Mouse (Mus musculus): ENCODE results near the gene Rrn3. TPM values are rescaled to one million over a fixed set of nuclear protein-coding genes. Genes with fewer than 3 reads are reported as not detected.
"Not testable (repeated sequence)": the region's sequence is repeated elsewhere in the genome, so short reads cannot be mapped to it uniquely, and the experiment has no call there.

Gene Rrn3
- total RNA-seq, 2 experiments from 2014 or later: 41.7 to 44.2 TPM

DNA sequence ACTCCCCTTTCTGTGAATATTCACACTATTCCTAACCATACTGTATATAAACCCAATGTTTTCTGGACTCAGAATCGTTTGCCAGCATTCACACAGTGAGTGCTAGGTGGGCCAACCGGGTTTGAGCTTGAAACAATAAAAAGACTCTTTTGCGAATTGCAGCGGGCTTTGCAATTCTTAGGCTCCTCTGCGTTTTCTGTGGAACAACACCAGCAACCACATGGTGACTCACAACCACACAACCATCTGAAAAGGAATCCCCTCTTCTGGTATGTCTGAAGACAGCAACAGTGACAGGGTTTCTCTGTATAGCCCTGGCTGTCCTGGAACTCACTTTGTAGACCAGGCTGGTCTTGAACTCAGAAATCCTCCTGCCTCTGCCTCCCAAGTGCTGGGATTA is 8.5 kb upstream of the Rrn3 start:
- intact Hi-C loops (cut with DNase I): not testable (repeated sequence)

DNA sequence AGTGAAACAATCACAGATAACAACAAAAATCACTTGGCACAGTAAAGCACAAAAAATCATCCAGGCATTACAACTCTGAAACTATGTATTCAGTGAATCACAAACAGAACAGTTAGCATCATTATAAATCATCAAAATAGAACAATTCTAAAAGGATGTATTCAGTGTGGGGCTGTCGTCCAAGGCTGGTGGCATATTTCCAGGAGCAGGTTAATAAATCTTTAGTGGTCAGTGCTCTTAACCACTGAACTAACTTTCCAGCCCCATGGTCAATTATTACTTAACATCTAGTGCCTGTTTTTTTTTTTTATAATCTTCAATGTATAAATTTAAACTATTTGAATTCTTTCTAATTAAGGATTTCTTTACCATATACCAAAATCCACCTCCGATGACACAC is 6.5 kb upstream of the Rrn3 start:
- intact Hi-C loops (cut with DNase I); DNase-seq (ENCODE audit: low spot score in 2 of 2): not testable (repeated sequence)

More for the DNA sequence above, 8.5 kb upstream of the Rrn3 start:
- not testable (repeated sequence) for DNase-seq (ENCODE audit: low spot score in 2 of 2)

DNA sequence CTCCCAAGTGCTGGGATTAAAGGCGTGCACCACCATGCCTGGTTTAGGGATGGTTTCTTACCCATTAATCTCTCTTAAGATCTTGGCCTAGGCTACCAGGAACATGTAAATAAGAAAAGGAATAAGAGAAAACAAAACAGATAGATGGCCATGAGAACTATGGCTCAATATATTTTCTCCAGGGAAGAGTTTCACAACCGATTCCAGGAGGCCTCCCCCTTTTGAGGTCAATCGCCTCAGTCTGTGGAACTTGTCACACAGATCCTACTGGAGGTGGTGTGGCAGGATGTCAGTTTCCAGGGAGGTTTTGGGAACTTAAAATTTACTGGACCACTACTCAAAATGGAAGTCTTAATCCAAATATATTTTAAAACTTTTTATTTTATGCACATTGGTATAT is 5.9 kb upstream of the Rrn3 start:
- not testable (repeated sequence) for DNase-seq (ENCODE audit: low spot score in 2 of 2)

DNA sequence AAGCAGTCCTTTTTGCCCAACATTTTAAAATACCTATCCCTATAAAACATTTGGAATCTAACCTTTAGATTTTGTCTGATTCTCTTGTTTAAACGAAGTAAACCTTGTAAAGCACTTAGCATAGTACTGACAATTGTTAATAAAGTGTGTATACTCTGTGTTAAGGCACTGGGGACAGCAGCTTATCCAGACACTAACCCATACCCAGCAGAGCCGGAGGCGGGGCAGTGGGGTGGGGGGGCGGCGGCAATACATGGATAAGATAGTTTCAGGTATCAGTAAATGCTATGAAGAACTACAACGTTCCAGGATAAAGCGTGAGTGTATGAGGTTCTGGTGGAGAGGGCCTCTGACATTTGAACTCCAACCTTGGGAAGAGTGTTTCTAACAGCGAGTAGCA is 708 bp downstream of the Rrn3 start:
- intact Hi-C loops (cut with DNase I): loop anchor here (5.0 kb wide), 1 partner anchor 109 kb away; the partner anchor contains the start of genes 3110001I22Rik and Bfar

More for the DNA sequence above, 5.9 kb upstream of the Rrn3 start:
- intact Hi-C loops (cut with DNase I): not testable (repeated sequence)

DNA sequence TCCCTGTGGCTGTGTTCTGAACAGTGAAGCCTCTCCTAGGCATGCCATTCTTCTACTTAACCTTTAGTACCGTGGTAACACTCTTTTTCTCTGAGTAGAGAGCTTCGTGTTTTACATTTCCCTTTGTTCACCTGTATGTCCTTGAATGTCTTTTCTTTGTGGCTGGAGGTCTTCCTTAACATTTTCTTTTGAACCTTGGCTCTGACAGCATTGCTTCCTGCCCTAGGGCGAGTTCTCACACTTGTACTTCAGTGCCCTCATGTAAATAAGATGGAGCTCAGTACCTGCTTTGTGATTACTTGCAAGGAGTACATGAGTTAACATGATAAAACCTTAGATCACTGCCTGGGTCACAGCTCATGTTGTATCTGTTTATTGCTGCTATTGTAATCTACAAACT is 5.4 kb downstream of the Rrn3 start:
- DNase-seq (ENCODE audit: low spot score in 2 of 2): no peak
- intact Hi-C loops (cut with DNase I): no loop called here

More for the DNA sequence above, 708 bp downstream of the Rrn3 start:
- no peak for DNase-seq (ENCODE audit: low spot score in 2 of 2)

DNA sequence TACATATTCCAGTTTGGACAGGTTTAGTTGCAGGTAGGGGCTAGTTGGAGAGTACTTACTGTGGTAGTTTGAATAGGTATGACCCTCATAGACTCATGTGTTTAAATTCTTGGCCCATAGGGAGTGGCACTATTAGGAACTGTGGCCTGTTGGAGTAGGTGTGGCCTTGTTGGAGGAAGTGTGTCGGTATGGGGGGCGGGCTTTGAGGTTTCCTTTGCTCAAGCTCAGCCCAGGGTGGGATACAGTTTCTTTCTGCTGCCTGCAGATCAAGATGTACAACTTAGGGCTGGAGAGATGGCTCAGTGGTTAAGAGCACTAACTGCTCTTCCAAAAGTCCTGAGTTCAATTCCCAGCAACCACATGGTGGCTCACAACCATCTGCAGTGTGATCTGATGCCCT is 12.9 kb downstream of the Rrn3 start:
- intact Hi-C loops (cut with DNase I); DNase-seq (ENCODE audit: low spot score in 2 of 2): not testable (repeated sequence)

DNA sequence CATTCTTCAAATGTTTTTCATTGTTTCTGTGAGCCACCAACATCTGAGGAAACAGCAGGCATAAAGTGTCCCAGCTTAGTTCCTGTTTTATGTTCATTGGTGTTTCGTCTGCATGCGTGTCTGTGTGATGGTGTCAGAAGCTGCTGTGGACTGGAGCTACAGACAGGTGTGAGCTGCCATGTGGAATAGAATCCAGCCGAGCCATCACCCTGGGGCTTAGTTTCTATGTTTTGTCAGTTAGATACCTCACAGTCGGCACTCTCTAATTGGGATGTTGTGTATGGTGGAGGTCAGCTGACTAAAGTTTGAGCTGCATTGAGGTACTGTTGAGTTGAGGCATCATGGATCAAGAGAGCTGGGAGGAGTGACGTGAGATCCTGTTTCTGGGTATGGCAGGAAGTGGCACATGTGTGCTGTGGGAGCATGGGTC is 16.3 kb downstream of the Rrn3 start:
- intact Hi-C loops (cut with DNase I): no loop called here
- DNase-seq (ENCODE audit: low spot score in 2 of 2): no peak

DNA sequence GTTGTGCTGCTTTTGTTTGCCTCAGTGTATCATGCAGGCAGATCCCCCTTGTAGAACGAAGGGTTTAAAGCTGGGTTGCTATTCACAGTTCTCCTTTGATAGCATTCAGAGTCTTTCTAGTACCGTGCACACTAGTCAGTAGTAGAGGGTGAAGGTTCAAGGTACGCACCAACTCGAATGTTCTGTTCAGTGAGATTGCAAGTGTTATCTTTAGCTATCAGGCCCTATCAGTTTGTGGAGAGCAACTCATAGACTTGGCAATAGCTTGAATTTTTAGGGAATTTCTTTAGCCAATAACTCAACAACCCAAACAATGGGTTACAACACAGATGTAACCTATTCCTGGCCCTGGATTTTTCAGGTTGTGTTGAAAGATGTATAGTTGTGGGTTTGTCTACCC is 20.7 kb downstream of the Rrn3 start:
- intact Hi-C loops (cut with DNase I): no loop called here
- no peak for DNase-seq (ENCODE audit: low spot score in 2 of 2)

DNA sequence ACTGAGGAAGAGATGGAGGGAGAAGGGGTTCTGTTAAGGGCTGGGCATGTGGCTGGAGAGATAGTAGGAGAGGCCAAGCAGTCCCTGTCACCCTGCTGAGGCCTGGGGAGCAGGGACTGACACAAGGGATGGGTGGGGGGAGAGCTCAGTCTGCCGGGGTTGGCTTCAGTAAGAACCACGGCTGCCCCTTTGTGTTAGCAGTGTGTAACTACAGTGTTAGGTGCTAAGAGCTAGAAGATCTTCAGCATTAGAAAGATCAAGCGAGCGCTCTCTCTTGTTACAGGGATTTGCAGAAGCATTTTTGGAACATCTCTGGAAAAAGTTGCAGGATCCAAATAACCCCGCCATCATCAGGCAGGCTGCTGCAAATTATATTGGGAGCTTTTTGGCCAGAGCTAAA is 24.2 kb downstream of the Rrn3 start:
- peak in 1 of 2 experiments; percentile 34 for DNase-seq (ENCODE audit: low spot score in 2 of 2)
- intact Hi-C loops (cut with DNase I): no loop called here

DNA sequence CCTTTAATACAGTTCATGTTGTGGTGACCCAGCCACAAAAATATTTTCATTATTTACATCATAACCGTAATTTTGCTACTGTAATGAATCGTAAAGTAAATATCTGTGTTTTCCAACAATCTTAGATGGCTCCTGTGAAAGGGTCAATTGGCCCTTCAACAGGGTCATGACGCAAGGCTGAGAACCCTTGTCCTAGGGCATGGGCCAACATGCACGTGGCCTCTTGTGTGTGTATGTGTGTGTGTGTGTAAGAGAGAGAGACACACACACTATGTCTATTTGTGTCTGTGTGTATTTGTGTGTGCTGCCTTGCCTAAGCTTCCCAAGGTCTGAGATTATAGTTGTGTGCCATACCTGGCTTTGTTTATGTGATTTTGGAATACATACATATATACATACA is 27.1 kb downstream of the Rrn3 start:
- DNase-seq (ENCODE audit: low spot score in 2 of 2): no peak
- intact Hi-C loops (cut with DNase I): no loop called here

DNA sequence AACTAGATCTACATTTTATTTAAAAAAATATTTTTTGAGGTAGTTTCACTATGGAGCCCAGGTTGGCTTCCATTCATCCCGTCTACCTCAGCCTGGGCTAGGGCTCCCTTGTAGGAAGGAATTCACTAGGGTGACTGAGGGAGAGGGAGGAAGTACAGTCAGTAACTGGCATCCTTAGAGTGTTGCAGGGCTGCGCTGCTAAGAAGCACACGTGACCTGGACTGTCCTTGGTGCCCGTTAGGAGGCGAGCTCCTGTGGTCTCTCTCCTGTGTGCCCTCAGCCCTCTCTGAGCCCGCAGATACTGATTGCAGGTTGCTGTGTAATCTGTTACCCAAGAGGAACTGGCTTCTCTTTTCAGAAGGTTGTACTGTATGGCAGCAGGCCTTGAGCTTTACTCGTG is 27.9 kb downstream of the Rrn3 start:
- intact Hi-C loops (cut with DNase I): no loop called here
- DNase-seq (ENCODE audit: low spot score in 2 of 2): no peak

DNA sequence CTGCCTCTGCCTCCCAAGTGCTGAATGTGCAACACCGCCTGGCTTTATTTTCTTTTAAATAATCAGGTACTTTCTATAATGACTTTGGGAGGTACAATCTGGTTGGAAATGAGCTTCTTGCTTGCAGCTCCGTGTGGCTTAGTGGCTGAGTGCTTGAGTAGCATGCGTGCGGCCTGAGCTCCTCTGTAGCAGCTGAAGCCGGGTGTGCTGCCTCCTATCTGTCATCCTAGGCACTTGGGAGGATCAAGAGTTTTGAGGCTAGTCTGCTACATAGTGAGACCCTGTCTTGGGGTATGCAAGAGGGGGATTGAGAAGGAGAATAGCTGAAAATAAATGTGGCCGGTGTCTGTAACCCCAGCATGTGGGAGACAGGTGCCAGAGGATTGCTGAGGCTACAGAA is 31.6 kb downstream of the Rrn3 start:
- no peak for DNase-seq (ENCODE audit: low spot score in 2 of 2)
- intact Hi-C loops (cut with DNase I): no loop called here

DNA sequence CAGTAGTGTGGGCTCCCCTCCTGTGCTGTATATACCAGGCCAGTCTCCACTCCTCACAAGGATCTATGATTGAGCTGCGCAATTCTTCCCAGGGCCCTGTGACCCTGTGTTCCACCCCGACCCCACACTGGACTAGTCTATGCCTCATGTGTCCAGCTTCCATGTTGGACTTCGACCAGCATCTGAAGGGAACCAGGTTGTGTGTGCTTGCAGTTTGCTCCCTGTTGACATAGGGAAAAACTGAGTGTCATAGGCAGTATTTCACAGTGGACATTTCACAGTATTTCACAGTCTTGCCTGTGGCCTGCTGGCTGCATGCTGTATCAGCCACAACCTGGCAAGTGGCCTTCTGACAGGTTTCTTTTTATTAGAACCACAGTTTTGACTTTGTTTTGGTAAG is 32.7 kb downstream of the Rrn3 start:
- intact Hi-C loops (cut with DNase I): no loop called here
- no peak for DNase-seq (ENCODE audit: low spot score in 2 of 2)

DNA sequence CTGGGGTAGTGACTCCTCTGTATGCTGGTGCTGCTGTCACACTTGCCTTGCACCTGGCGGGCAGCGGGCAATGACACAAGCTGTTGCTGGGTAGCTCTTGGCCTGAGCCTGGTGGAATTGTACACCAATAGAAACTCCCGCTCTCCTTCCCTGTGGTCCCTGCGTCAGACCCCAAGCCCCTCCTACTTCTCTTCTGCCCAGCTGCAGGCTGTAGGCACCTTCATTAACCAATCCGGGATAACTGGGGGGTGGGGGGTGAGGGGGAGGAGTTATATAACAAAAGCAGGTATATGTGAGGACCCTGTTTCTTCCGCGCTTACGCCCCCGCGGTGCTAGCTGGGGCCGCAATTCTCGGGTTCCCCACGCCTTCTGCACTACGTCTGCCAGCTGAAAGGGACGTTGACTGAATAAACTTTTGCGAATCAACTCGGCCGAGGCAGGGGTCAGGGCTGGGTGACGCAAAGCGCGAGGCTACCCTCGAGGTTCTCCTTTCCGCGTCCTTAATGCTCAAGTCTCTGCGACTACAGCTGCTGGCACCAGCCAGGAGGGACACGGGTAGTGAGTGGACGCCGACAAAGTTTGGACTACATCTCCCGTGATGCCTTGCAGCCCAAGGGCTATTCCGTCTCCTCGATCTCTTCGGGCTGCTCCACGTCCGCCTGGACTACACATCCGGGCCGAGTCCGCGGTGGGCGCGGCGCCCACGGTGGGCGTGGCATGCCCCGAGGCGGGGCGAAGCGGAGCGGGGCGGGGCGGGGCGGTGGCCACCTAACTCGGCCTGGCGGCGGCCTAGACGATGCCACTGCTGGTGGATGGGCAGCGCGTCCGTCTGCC is 38.3 kb downstream of the Rrn3 start, which contains the start of gene Ntan1:
Gene Ntan1 (plus strand): TSS at position 286 of the 834 bp plus-strand sequence.
- peak; percentile 95 to 96 for DNase-seq (ENCODE audit: low spot score in 2 of 2)
- intact Hi-C loops (cut with DNase I): no loop called here

DNA sequence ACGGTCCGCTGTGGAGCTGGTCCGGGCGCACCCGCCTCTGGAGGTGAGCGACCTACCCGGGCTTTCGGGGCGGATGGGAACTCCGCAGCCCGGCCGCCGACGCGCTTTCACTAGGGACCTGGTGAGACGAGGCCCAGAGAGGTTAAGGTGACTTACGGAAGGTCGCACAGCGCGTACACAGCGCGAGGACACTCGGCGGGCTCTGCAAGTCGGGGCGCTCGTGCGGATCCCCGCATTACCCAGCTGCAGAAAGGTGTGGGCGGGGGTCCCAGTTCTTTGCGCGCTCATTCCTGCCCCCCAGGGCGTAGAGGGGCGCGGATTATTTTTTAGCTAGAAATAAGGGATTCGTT is 38.9 kb downstream of the Rrn3 start:
- no peak for DNase-seq (ENCODE audit: low spot score in 2 of 2)
- intact Hi-C loops (cut with DNase I): no loop called here

DNA sequence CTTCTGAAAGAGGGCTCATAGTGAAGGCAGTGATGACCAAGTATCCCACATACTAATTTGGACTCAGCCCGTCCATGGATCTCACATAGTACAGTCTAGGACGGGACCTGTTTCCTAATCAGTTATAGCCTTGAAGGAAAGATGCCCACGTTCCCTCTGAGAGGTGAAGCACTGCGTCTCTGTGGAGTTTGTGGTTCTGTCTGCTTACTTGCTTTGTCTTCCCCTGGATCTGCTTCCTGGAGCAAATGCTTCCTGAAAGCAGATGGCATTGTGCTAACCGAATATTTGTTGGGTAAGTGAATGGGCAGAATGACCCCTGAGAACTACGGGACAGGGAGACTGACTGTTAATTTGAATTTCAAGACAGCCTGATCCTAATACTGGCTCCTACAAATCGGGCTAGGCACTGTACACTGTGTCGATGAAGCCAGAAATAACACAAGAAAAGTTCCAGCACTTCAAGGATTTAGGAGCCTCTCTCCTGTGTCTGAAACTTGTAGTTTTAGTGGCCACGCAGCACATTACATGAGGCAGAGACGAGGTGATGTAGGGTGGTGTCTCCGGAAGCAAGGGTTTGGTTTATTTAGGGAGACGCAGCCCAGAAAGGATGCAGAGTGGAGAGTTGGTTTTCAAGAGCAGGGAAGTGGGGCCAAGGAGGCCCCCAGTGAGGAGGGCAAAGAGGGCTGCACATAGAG is 39.4 kb downstream of the Rrn3 start:
- intact Hi-C loops (cut with DNase I): no loop called here

DNA sequence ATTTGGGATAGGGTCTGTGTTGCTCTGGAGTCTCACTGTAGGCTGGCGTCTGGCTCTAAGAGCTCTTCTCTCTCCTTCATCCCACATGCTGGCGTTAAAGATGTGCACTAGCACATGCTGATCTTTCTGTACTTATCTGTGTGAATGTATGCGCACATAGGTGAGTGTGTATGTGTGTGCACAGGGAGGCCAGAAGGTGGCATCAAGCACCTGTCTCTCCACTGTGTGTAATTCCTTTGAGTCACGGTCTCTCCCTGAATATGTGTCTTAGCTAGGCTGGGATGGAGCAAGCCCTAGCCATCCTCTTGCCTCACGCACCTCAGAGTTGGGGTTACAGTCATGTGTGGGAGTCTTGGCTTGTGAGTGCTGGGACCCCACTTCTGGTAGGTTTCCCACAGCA is 40.3 kb downstream of the Rrn3 start:
- intact Hi-C loops (cut with DNase I): no loop called here
- no peak for DNase-seq (ENCODE audit: low spot score in 2 of 2)

More for the DNA sequence above, 39.4 kb downstream of the Rrn3 start:
- DNase-seq (ENCODE audit: low spot score in 2 of 2): no peak

DNA sequence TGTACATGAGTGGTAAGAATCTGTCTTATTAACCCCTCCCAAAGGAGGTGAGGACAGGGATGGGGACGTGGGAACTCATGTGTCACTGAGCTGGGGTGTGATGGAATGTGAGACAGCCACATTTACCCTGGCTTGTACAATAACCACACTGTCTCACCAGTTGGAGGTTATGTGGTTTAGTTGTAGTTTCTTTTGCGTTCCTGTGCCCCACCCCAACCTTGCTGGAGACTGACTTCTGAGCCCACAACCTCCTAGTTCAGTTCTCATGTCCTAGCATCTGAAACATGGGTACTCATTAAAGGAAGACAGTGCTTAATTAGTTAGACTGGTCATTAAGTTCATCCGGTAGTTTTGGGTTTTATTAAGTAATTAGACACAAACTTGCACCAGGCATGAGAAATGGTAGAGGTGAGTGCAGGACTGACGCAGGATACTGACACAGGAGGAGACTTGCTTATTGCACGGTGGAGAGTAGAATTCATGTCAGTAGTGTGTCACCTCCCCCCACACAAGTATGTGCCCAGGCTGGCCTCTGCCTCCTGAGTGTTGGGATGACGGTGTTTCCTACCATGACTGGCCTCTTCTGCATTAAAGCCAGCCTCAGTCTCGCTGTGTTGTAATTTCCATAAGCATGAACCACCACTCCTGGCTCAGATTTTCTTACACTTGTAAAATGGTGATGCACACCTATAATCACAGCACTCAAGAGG is 45.4 kb downstream of the Rrn3 start:
- no peak for DNase-seq (ENCODE audit: low spot score in 2 of 2)
- intact Hi-C loops (cut with DNase I): no loop called here

DNA sequence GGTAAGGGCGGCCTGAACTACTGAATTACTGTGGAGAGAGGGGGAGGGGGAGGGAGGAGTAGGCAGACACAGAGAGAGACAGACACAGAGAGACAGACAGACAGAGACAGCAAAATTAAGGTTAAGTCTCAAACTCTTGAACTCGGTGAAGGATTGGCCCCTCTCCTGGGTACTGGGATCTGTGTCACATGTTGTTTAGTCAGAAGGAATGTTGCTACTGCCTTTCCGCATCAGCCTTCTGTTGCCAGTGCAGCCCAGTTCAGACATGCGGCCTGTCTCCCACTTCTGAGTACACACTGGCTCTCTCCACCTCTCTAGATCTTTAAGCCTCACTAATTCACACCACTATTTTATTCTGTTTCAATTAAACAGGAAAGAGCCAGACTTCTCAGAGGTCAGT is 46.0 kb downstream of the Rrn3 start:
- no peak for DNase-seq (ENCODE audit: low spot score in 2 of 2)
- intact Hi-C loops (cut with DNase I): no loop called here

DNA sequence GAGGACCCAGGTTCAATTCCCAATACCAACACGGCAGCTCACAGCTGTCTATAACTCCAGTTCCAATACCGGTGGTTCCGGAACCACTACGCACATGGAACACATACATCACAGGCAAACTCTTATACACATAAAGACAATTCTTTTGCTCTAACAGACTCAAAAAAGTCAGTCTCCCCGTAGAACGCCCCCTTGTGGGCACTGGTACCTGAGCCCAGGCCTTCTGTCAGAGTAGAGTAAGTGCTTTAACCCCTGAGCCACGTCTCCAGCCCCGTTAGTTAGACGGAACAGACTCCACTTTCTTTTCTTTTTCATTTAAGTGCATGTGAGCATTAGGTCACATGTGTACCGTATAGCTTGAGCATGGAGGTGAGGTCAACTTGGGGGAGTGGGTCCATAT is 49.9 kb downstream of the Rrn3 start:
- DNase-seq (ENCODE audit: low spot score in 2 of 2): no peak
- intact Hi-C loops (cut with DNase I): no loop called here

Measured in left cerebral cortex, postnatal 14 days (tissue).